Mouse (Mus musculus) midbrain, postnatal 0 days (tissue): Measurements from ENCODE around the gene Sec24b. TPM values are rescaled to one million over a fixed set of nuclear protein-coding genes. Genes with fewer than 3 reads are reported as not detected.

ENCODE experiments used
- ATAC-seq: fragments of 200-750 bp; cut with Nextera tagmentation; 2 replicates; pipeline ENCODE4 v1.8.0; 2017; ENCODE audit warnings: moderate number of reproducible peaks, mild to moderate bottlenecking, moderate TSS enrichment, moderate library complexity; ENCODE audit not compliant: low FRiP score
- DNase-seq: peaks from one replicate; pipeline ENCODE4 v3.0.0-alpha.2; 2015; ENCODE audit warnings: low spot score
- H3K27ac ChIP-seq: fragments of 300-500 bp; sonication (generic); 2 replicates; pipeline ENCODE4 v1.5.1; 2014; ENCODE audit warnings: low read depth, mild to moderate bottlenecking, low read length, mixed read lengths
- H3K27me3 ChIP-seq: fragments of 300-500 bp; sonication (generic); 2 replicates; pipeline ENCODE4 v1.6.1; 2014; ENCODE audit warnings: low read length, control low read depth, mixed read lengths; ENCODE audit not compliant: insufficient read depth
- H3K36me3 ChIP-seq: fragments of 300-500 bp; sonication (generic); 2 replicates; pipeline ENCODE4 v1.6.1; 2014; ENCODE audit warnings: low read length, control low read depth, mixed read lengths; ENCODE audit not compliant: insufficient read depth
- H3K4me1 ChIP-seq: fragments of 300-500 bp; sonication (generic); 2 replicates; pipeline ENCODE4 v1.6.1; 2014; ENCODE audit warnings: mild to moderate bottlenecking, control low read depth, antibody characterized with exemption, low read length, mixed read lengths; ENCODE audit not compliant: insufficient read depth
- H3K4me2 ChIP-seq: fragments of 300-500 bp; sonication (generic); 2 replicates; pipeline ENCODE4 v1.6.1; 2014; ENCODE audit warnings: low read depth, mild to moderate bottlenecking, low read length, mixed read lengths; ENCODE audit not compliant: poor library complexity, severe bottlenecking
- H3K4me3 ChIP-seq: fragments of 300-500 bp; sonication (generic); 2 replicates; pipeline ENCODE4 v1.5.1; 2014; ENCODE audit warnings: low read depth, mild to moderate bottlenecking, low read length, moderate library complexity
- H3K9ac ChIP-seq: fragments of 300-500 bp; sonication (generic); replicated peaks from 2 replicates; pipeline ENCODE4 v1.6.1; 2014; ENCODE audit warnings: mild to moderate bottlenecking, low read length, moderate library complexity, mixed read lengths; ENCODE audit not compliant: poor library complexity, severe bottlenecking
- H3K9me3 ChIP-seq: fragments of 300-500 bp; sonication (generic); 2 replicates; pipeline ENCODE4 v1.6.1; 2016; ENCODE audit warnings: low read length, control low read depth
- CTCF ChIP-seq: IDR thresholded peaks from 2 replicates; pipeline ENCODE4 v1.5.1; 2016; ENCODE audit warnings: antibody characterized with exemption, mild to moderate bottlenecking
- WGBS: fragments of 180-500 bp; shearing (Covaris S2); extraction: QIAGEN DNeasy Blood & Tissue Kit; methylation state at CpG from one replicate; pipeline ENCODE4 v1.1.7; 2014; 5-methylcytosine and 5-hydroxymethylcytosine counted together
- polyA plus RNA-seq: library from polyadenylated mRNA; unstranded; fragments of >200 nt; fragmentation: Nextera tagmentation; extraction: Ambion mirVana; gene quantifications from 2 replicates; pipeline ENCODE4 v1.2.1, GENCODE M21; 2015
- total RNA-seq: library from RNA; depleted of rRNA; stranded (reverse); fragments of >200 nt; gene quantifications from 2 replicates; pipeline ENCODE4 v1.2.3, GENCODE M21; 2014

Sec24b gene
- total and polyA plus RNA-seq, 2 experiments from 2014 or later: 29.1 to 39.7 TPM

GRCm38 (mm10) chr3:130025556-130025955 is 35.8 kb downstream of the Sec24b start:
- Histone ChIP-seq H3K4me1 (no peaks in the 10 kb centered on the region), H3K36me3 (peaks cover 20% of the 10 kb centered on the region), H3K9ac (no peak overlapping the region), H3K27me3 (no peaks in the 10 kb centered on the region), H3K4me2 (no peak overlapping the region), H3K27ac (no peak overlapping the region), H3K4me3 (no peak overlapping the region), H3K9me3 (no peaks in the 10 kb centered on the region)
- ATAC-seq (no peak), DNase-seq (no peak)
- TF ChIP-seq CTCF: no peak
- WGBS: 94% methylated on average over 8 of the region's 8 CpGs

- Histone ChIP-seq H3K27ac (no peak overlapping the region), H3K4me3 (no peak overlapping the region), H3K4me1 (no peaks in the 10 kb centered on the region), H3K4me2 (no peak overlapping the region), H3K9me3 (no peaks in the 10 kb centered on the region), H3K27me3 (no peaks in the 10 kb centered on the region), H3K36me3 (peaks cover 12% of the 10 kb centered on the region), H3K9ac (no peak overlapping the region)
- ATAC-seq (no peak), DNase-seq (no peak)
- no peak for TF ChIP-seq CTCF
- WGBS: 90% methylated on average over 2 of the region's 2 CpGs
Measured at GRCm38 (mm10) chr3:130012943-130013342, 48.4 kb downstream of the Sec24b start.

GRCm38 (mm10) chr3:130011236-130011635 is 50.1 kb downstream of the Sec24b start:
- Histone ChIP-seq H3K9me3 (no peaks in the 10 kb centered on the region), H3K9ac (no peak overlapping the region), H3K4me2 (no peak overlapping the region), H3K27ac (no peak overlapping the region), H3K4me1 (no peaks in the 10 kb centered on the region), H3K27me3 (no peaks in the 10 kb centered on the region), H3K4me3 (no peak overlapping the region), H3K36me3 (peaks cover 23% of the 10 kb centered on the region)
- TF ChIP-seq CTCF: no peak
- 60% methylated on average over 1 of the region's 1 CpGs for WGBS
- ATAC-seq: no peak
- no peak for DNase-seq

- no peak overlapping the region for H3K4me3 ChIP-seq
- no peak overlapping the region for H3K27ac ChIP-seq
- no peaks in the 10 kb centered on the region for H3K27me3 ChIP-seq
- H3K4me2 ChIP-seq: no peak overlapping the region
- no peak for TF ChIP-seq CTCF
- 94% methylated on average over 7 of the region's 7 CpGs for WGBS
- H3K4me1 ChIP-seq: no peaks in the 10 kb centered on the region
- peaks cover 43% of the 10 kb centered on the region for H3K36me3 ChIP-seq
- ATAC-seq (no peak), DNase-seq (no peak)
- H3K9me3 ChIP-seq: no peaks in the 10 kb centered on the region
- no peak overlapping the region for H3K9ac ChIP-seq
Measured at GRCm38 (mm10) chr3:130006141-130006540, 55.2 kb downstream of the Sec24b start.

GRCm38 (mm10) chr3:130000926-130001325 is 60.4 kb downstream of the Sec24b start:
- DNase-seq (no peak), ATAC-seq (no peak)
- no peaks in the 10 kb centered on the region for H3K4me1 ChIP-seq
- H3K27ac ChIP-seq: no peak overlapping the region
- H3K36me3 ChIP-seq: peaks cover 50% of the 10 kb centered on the region
- H3K9me3 ChIP-seq: no peaks in the 10 kb centered on the region
- no peaks in the 10 kb centered on the region for H3K27me3 ChIP-seq
- no peak for TF ChIP-seq CTCF
- H3K4me3 ChIP-seq: no peak overlapping the region
- no peak overlapping the region for H3K9ac ChIP-seq
- H3K4me2 ChIP-seq: no peak overlapping the region
- 93% methylated on average over 11 of the region's 11 CpGs for WGBS

- Histone ChIP-seq H3K27me3 (no peaks in the 10 kb centered on the region), H3K9me3 (no peaks in the 10 kb centered on the region), H3K36me3 (peaks cover 63% of the 10 kb centered on the region), H3K9ac (no peak overlapping the region), H3K27ac (no peak overlapping the region), H3K4me2 (no peak overlapping the region), H3K4me3 (no peak overlapping the region), H3K4me1 (no peaks in the 10 kb centered on the region)
- 93% methylated on average over 6 of the region's 6 CpGs for WGBS
- no peak for TF ChIP-seq CTCF
- no peak for ATAC-seq
- no peak for DNase-seq
Measured at GRCm38 (mm10) chr3:129998526-129998925, 62.8 kb downstream of the Sec24b start.
